Comparison of ENCODE assay signal across 18 mouse cellular contexts in the genomic region with DNA sequence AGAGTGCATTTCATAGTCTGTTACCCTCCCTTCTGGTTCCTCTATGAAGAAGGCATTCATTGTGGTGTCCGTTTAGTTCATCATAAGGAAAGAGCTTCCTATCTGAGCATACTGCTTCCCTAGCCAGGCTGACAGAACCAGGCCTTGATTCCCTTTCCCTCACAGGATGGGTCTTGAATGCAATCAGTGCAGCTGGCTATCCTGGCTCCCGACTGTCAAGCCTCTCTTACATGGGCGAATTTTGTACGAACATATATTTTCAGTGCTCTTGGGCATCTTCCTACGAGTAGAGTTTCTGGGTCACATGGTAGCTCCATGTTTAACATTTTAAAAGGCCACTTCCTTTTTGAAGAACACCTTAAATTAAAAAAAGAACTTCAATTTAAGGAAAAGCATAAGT.
DNase-seq lines count a peak whose midpoint lies in the region; ATAC-seq and TF ChIP-seq lines count a peak whose summit lies in the region.
"Had no signal": no experiment of that assay in that cellular context is flagged by ENCODE, and none has a peak within 500 bp of the region (broad histone marks: within the 10 kb centered on the region; RNA-seq: fewer than 3 reads in every experiment).

No protein-coding gene starts in this region.

- H3K9me3 ChIP-seq in hindbrain, postnatal 0 days (ENCODE audit: low read length), result no peaks in the 10 kb centered on the region
- no peaks in the 10 kb centered on the region for H3K9me3 ChIP-seq in hindbrain, embryonic 13.5 days
- H3K9me3 ChIP-seq: embryonic facial prominence, embryonic 10.5 days; embryonic facial prominence, embryonic 12.5 days; forebrain, embryonic 13.5 days; forebrain, embryonic 15.5 days had no signal

- peaks cover 28% of the 10 kb centered on the region for H3K4me1 ChIP-seq in cerebellum, adult 2 months (ENCODE audit: control insufficient read depth, insufficient read depth, low read length)
- peaks cover 12% of the 10 kb centered on the region for H3K4me1 ChIP-seq in hindbrain, postnatal 0 days (ENCODE audit: insufficient read depth, low read length)
- H3K4me1 ChIP-seq in hindbrain, embryonic 13.5 days (replicated peaks), result peaks cover 39% of the 10 kb centered on the region
- H3K4me1 ChIP-seq: embryonic facial prominence, embryonic 12.5 days had no signal

- peak; percentile 17; the same call in 1 of the 2 replicates for ATAC-seq in hindbrain, postnatal 0 days
- no peak for ATAC-seq in hindbrain, embryonic 13.5 days (ENCODE audit: low FRiP score)
- ATAC-seq: forebrain, embryonic 13.5 days; forebrain, embryonic 15.5 days; forebrain, postnatal 0 days had no signal

- H3K4me3 ChIP-seq in cerebellum, adult 2 months (replicated peaks; ENCODE audit: insufficient read depth, low read depth, low read length), result no peak overlapping the region
- no peak overlapping the region for H3K4me3 ChIP-seq in hindbrain, postnatal 0 days (ENCODE audit: low read length)
- no peak overlapping the region for H3K4me3 ChIP-seq in hindbrain, embryonic 13.5 days
- H3K4me3 ChIP-seq: embryonic facial prominence, embryonic 10.5 days; embryonic facial prominence, embryonic 12.5 days; forebrain, embryonic 13.5 days; forebrain, embryonic 15.5 days had no signal

- H3K4me2 ChIP-seq in hindbrain, postnatal 0 days (ENCODE audit: low read depth, low read length), result no peak overlapping the region
- H3K4me2 ChIP-seq in hindbrain, embryonic 13.5 days, result no peak overlapping the region
- H3K4me2 ChIP-seq: embryonic facial prominence, embryonic 12.5 days; forebrain, embryonic 13.5 days; forebrain, embryonic 15.5 days had no signal

- H3K27ac ChIP-seq in cerebellum, adult 2 months (ENCODE audit: insufficient read depth, low read length), result 0 out of 2 replicates have a peak overlapping the region, but pooled peaks have one; percentile 37
- no peak overlapping the region for H3K27ac ChIP-seq in hindbrain, postnatal 0 days
- no peak overlapping the region for H3K27ac ChIP-seq in hindbrain, embryonic 13.5 days
- H3K27ac ChIP-seq: embryonic facial prominence, embryonic 10.5 days; embryonic facial prominence, embryonic 12.5 days; forebrain, embryonic 13.5 days; forebrain, embryonic 15.5 days had no signal

- no peak for TF ChIP-seq POLR2A in cerebellum, adult 2 months (IDR thresholded peaks at IDR 0.05; ENCODE audit: borderline replicate concordance, insufficient read depth, low read length)

- no peaks in the 10 kb centered on the region for H3K36me3 ChIP-seq in hindbrain, postnatal 0 days (ENCODE audit: insufficient read depth, low read length)
- H3K36me3 ChIP-seq in hindbrain, embryonic 13.5 days, result no peaks in the 10 kb centered on the region
- H3K36me3 ChIP-seq: embryonic facial prominence, embryonic 10.5 days; embryonic facial prominence, embryonic 12.5 days; forebrain, embryonic 15.5 days had no signal

- TF ChIP-seq CTCF in cerebellum, adult 2 months (IDR thresholded peaks at IDR 0.05; ENCODE audit: borderline replicate concordance, insufficient read depth, low read depth, low read length), result no peak
- no peak for TF ChIP-seq CTCF in hindbrain, postnatal 0 days (IDR thresholded peaks at IDR 0.05; ENCODE audit: low read depth)

- no peak for DNase-seq in cerebellum, adult 2 months
- DNase-seq in cerebellum, postnatal 14 days, result no peak
- no peak for DNase-seq in hindbrain, postnatal 0 days (ENCODE audit: low spot score)
- peak; percentile 75 for DNase-seq in A20 (ENCODE audit: low read depth, low spot score)
- no peak for DNase-seq in right cerebral cortex, adult 2 months (ENCODE audit: low spot score in 2 of 2)
- DNase-seq: adrenal gland, adult 2 months; adrenal gland, postnatal 10 days; adrenal gland, postnatal 25 days; cerebellum, adult 11-12 months; cerebellum, adult 8-10 months; cerebellum, adult 9-11 months; cerebellum, postnatal 25 days; forebrain, postnatal 0 days had no signal

- 52% methylated on average over 5 of the region's 5 CpGs for WGBS in cerebellum, adult 2 months
- WGBS in hindbrain, postnatal 0 days, result 79% methylated on average over 5 of the region's 5 CpGs
- WGBS in hindbrain, embryonic 13.5 days, result 89% methylated on average over 5 of the region's 5 CpGs

- no peak overlapping the region for H3K9ac ChIP-seq in hindbrain, postnatal 0 days (replicated peaks; ENCODE audit: low read length)
- no peak overlapping the region for H3K9ac ChIP-seq in hindbrain, embryonic 13.5 days
- H3K9ac ChIP-seq: embryonic facial prominence, embryonic 12.5 days; forebrain, embryonic 13.5 days; forebrain, embryonic 15.5 days; forebrain, postnatal 0 days had no signal

- no peaks in the 10 kb centered on the region for H3K27me3 ChIP-seq in cerebellum, adult 2 months (ENCODE audit: control insufficient read depth, insufficient read depth, low read length)
- no peaks in the 10 kb centered on the region for H3K27me3 ChIP-seq in hindbrain, postnatal 0 days (ENCODE audit: insufficient read depth, low read length)
- H3K27me3 ChIP-seq in hindbrain, embryonic 13.5 days, result 0 out of 2 replicates have a peak, but pooled peaks cover 4% of the 10 kb centered on the region
- H3K27me3 ChIP-seq: embryonic facial prominence, embryonic 12.5 days; forebrain, embryonic 13.5 days; forebrain, embryonic 15.5 days had no signal
